Mouse (Mus musculus) kidney, embryonic 14.5 days (tissue): ENCODE measurements around the gene Kbtbd2. TPM values are rescaled to one million over a fixed set of nuclear protein-coding genes. Genes with fewer than 3 reads are reported as not detected.

Source experiments
- ATAC-seq: fragments of 200-750 bp; cut with Nextera tagmentation; 2 replicates; pipeline ENCODE4 v1.8.0; 2017; ENCODE audit warnings: moderate number of reproducible peaks, mild to moderate bottlenecking, moderate TSS enrichment, moderate library complexity; ENCODE audit not compliant: low FRiP score, low TSS enrichment
- H3K27ac ChIP-seq: fragments of 300-500 bp; sonication (generic); 2 replicates; pipeline ENCODE4 v1.5.1; 2014; ENCODE audit warnings: low read depth, mild to moderate bottlenecking, low read length, moderate library complexity, mixed read lengths
- H3K27me3 ChIP-seq: fragments of 300-500 bp; sonication (generic); 2 replicates; pipeline ENCODE4 v1.6.1; 2014; ENCODE audit warnings: mild to moderate bottlenecking, low read length; ENCODE audit not compliant: control insufficient read depth, insufficient read depth
- H3K36me3 ChIP-seq: fragments of 300-500 bp; sonication (generic); 2 replicates; pipeline ENCODE4 v1.6.1; 2014; ENCODE audit warnings: low read length, mixed read lengths; ENCODE audit not compliant: control insufficient read depth, insufficient read depth
- H3K4me1 ChIP-seq: fragments of 300-500 bp; sonication (generic); 2 replicates; pipeline ENCODE4 v1.6.1; 2014; ENCODE audit warnings: low read length, mixed read lengths; ENCODE audit not compliant: control insufficient read depth, insufficient read depth
- H3K4me2 ChIP-seq: fragments of 300-500 bp; sonication (generic); replicated peaks from 2 replicates; pipeline ENCODE4 v1.6.1; 2014; ENCODE audit warnings: low read depth, mild to moderate bottlenecking, low read length
- H3K4me3 ChIP-seq: fragments of 300-500 bp; sonication (generic); 2 replicates; pipeline ENCODE4 v1.5.1; 2014; ENCODE audit warnings: mild to moderate bottlenecking, low read length
- H3K9ac ChIP-seq: fragments of 300-500 bp; sonication (generic); 2 replicates; pipeline ENCODE4 v1.6.1; 2014; ENCODE audit warnings: low read depth, mild to moderate bottlenecking, low read length, moderate library complexity
- H3K9me3 ChIP-seq: fragments of 300-500 bp; sonication (generic); 2 replicates; pipeline ENCODE4 v1.6.1; 2016; ENCODE audit warnings: low read length; ENCODE audit not compliant: control insufficient read depth
- WGBS: fragments of 180-500 bp; shearing (Covaris S2); extraction: QIAGEN DNeasy Blood & Tissue Kit; methylation state at CpG from one replicate; pipeline ENCODE4 v1.1.7; 2014; 5-methylcytosine and 5-hydroxymethylcytosine counted together
- polyA plus RNA-seq: library from polyadenylated mRNA; unstranded; fragments of >200 nt; fragmentation: Nextera tagmentation; extraction: Ambion mirVana; gene quantifications from 2 replicates; pipeline ENCODE4 v1.2.1, GENCODE M21; 2014

Gene Kbtbd2
- polyA plus RNA-seq, 1 experiment from 2014 or later, result 38.3 TPM

- H3K4me3 ChIP-seq, result peak within 1 kb of the TSS; percentile 76
- no peaks in the 10 kb centered on the region for H3K4me1 ChIP-seq
- H3K36me3 ChIP-seq, result peaks cover 13% of the 10 kb centered on the region
- H3K27ac ChIP-seq, result peak within 1 kb of the TSS; percentile 60
- under 1% methylated on average over 52 of the region's 58 CpGs for WGBS
- no peaks in the 10 kb centered on the region for H3K27me3 ChIP-seq
- peak within 1 kb of the TSS; percentile 70 for H3K4me2 ChIP-seq
- ATAC-seq, result peak; percentile 98
- H3K9ac ChIP-seq, result peak within 1 kb of the TSS; percentile 82
- no peaks in the 10 kb centered on the region for H3K9me3 ChIP-seq
Observed at GRCm38 (mm10) chr6:56831697-56832406, 34.2 kb upstream of the Kbtbd2 start, which contains the start of gene Fkbp9. TSS of gene Fkbp9 (plus strand) at chr6:56832059.

DNA sequence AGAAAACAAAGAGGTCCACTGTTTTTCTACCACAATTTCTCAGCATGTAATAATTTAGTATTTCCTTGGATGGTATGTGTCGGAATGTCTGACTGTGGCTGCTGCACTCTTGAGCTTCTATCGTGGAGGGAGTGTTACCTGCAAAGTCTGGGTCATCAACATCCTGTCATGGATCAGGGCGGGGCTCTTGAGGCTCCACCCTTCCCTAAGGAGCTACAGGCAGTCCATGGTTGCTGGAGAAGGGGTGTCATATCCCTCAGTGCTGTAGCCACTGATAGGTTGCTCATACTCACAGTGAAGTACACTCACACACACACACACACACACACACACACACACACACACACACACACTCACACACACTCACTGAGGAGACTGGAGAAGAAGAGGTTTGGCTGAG, 28.0 kb upstream of the Kbtbd2 start:
- Histone ChIP-seq H3K4me2 (no peak overlapping the region), H3K4me3 (no peak overlapping the region), H3K4me1 (no peaks in the 10 kb centered on the region), H3K36me3 (no peaks in the 10 kb centered on the region), H3K27me3 (no peaks in the 10 kb centered on the region), H3K9ac (no peak overlapping the region), H3K27ac (no peak overlapping the region), H3K9me3 (no peaks in the 10 kb centered on the region)
- no peak for ATAC-seq
- 62% methylated on average over 3 of the region's 3 CpGs for WGBS

GRCm38 (mm10) chr6:56819124-56819487, 21.5 kb upstream of the Kbtbd2 start:
- no peak overlapping the region for H3K9ac ChIP-seq
- no peak overlapping the region for H3K27ac ChIP-seq
- no peaks in the 10 kb centered on the region for H3K9me3 ChIP-seq
- 82% methylated on average over 2 of the region's 2 CpGs for WGBS
- H3K27me3 ChIP-seq, result no peaks in the 10 kb centered on the region
- H3K4me1 ChIP-seq, result no peaks in the 10 kb centered on the region
- H3K4me3 ChIP-seq, result no peak overlapping the region
- H3K4me2 ChIP-seq, result no peak overlapping the region
- H3K36me3 ChIP-seq, result no peaks in the 10 kb centered on the region
- no peak for ATAC-seq

- Histone ChIP-seq H3K27ac (no peak overlapping the region), H3K4me3 (no peak overlapping the region), H3K36me3 (no peaks in the 10 kb centered on the region), H3K4me1 (no peaks in the 10 kb centered on the region), H3K9me3 (no peaks in the 10 kb centered on the region), H3K27me3 (no peaks in the 10 kb centered on the region), H3K4me2 (no peak overlapping the region), H3K9ac (no peak overlapping the region)
- 80% methylated on average over 5 of the region's 5 CpGs for WGBS
- no peak for ATAC-seq
Observed at GRCm38 (mm10) chr6:56818436-56819123, 21.0 kb upstream of the Kbtbd2 start.

GRCm38 (mm10) chr6:56813332-56813731, 15.7 kb upstream of the Kbtbd2 start:
- Histone ChIP-seq H3K4me2 (no peak overlapping the region), H3K9me3 (no peaks in the 10 kb centered on the region; the same call in 1 of the 2 replicates), H3K4me3 (no peak overlapping the region), H3K9ac (no peak overlapping the region), H3K27me3 (no peaks in the 10 kb centered on the region), H3K27ac (no peak overlapping the region), H3K36me3 (no peaks in the 10 kb centered on the region), H3K4me1 (no peaks in the 10 kb centered on the region)
- 78% methylated on average over 2 of the region's 2 CpGs for WGBS
- ATAC-seq, result no peak

DNA sequence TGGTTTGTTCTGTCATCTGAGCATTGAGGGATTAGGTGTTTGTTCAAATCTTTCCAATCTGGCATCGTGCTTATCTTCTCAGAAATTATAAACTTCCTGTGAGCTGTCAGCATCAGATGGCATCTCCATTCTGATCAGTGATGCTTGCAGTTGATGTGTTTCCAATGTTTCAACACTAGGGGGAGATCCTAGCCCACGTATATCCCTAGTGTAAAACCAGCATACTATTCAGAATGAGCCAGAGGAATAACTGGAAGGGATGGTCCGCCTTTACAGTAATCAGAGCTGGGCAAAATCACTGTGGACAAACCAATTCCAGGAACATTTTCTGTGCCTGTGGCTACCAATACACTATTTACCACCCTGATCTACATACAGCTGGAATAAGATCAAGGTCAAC, 11.0 kb upstream of the Kbtbd2 start:
- Histone ChIP-seq H3K9ac (no peak overlapping the region), H3K4me3 (no peak overlapping the region), H3K27ac (no peak overlapping the region), H3K4me1 (no peaks in the 10 kb centered on the region), H3K27me3 (no peaks in the 10 kb centered on the region), H3K9me3 (no peaks in the 10 kb centered on the region; the same call in 1 of the 2 replicates), H3K4me2 (no peak overlapping the region), H3K36me3 (no peaks in the 10 kb centered on the region)
- ATAC-seq, result peak; percentile 85
- WGBS, result 9% methylated on average over 3 of the region's 3 CpGs

GRCm38 (mm10) chr6:56806195-56806594, 8.6 kb upstream of the Kbtbd2 start:
- H3K36me3 ChIP-seq, result no peaks in the 10 kb centered on the region
- H3K9ac ChIP-seq, result no peak overlapping the region
- no peak overlapping the region for H3K4me2 ChIP-seq
- H3K4me3 ChIP-seq, result no peak overlapping the region
- ATAC-seq, result no peak
- H3K27ac ChIP-seq, result no peak overlapping the region
- H3K9me3 ChIP-seq, result no peaks in the 10 kb centered on the region
- WGBS, result 71% methylated on average over 2 of the region's 2 CpGs
- no peaks in the 10 kb centered on the region for H3K4me1 ChIP-seq
- no peaks in the 10 kb centered on the region for H3K27me3 ChIP-seq

GRCm38 (mm10) chr6:56805026-56805425, 7.4 kb upstream of the Kbtbd2 start:
- no peak for ATAC-seq
- Histone ChIP-seq H3K27me3 (no peaks in the 10 kb centered on the region), H3K4me3 (no peak overlapping the region), H3K27ac (no peak overlapping the region), H3K4me2 (no peak overlapping the region), H3K9ac (no peak overlapping the region), H3K4me1 (no peaks in the 10 kb centered on the region), H3K36me3 (no peaks in the 10 kb centered on the region), H3K9me3 (no peaks in the 10 kb centered on the region)
- 96% methylated on average over 4 of the region's 4 CpGs for WGBS

- Histone ChIP-seq H3K4me3 (peak overlapping the region; percentile 70), H3K27me3 (no peaks in the 10 kb centered on the region), H3K9ac (peak overlapping the region; percentile 90), H3K27ac (peak overlapping the region; percentile 99), H3K9me3 (no peaks in the 10 kb centered on the region), H3K36me3 (no peaks in the 10 kb centered on the region), H3K4me2 (peak overlapping the region; percentile 66), H3K4me1 (peaks cover 17% of the 10 kb centered on the region)
- whole genome bisulfite sequencing, result 19% methylated on average over 8 of the region's 8 CpGs
- no peak for ATAC-seq
Observed at GRCm38 (mm10) chr6:56798152-56798465, 496 bp upstream of the Kbtbd2 start.
